Mouse (Mus musculus) embryonic fibroblast, embryonic 13.5 days (primary cell): ENCODE data around the gene Ptgs1. TPM values are rescaled to one million over a fixed set of nuclear protein-coding genes. Genes with fewer than 3 reads are reported as not detected.

Experiments used
- H3K27ac ChIP-seq: 2 replicates; pipeline ENCODE4 v1.5.1; 2012; ENCODE audit warnings: low read length, control low read depth, inconsistent platforms; ENCODE audit not compliant: insufficient read depth
- H3K4me1 ChIP-seq: 2 replicates; pipeline ENCODE4 v1.6.1; 2011; ENCODE audit warnings: low read length; ENCODE audit not compliant: control insufficient read depth, insufficient read depth
- H3K4me3 ChIP-seq: 2 replicates; pipeline ENCODE4 v1.5.1; 2011; ENCODE audit warnings: mild to moderate bottlenecking, control low read depth, low read length; ENCODE audit not compliant: insufficient read depth
- CTCF ChIP-seq: IDR thresholded peaks from 2 replicates; pipeline ENCODE4 v1.5.1; 2011; ENCODE audit warnings: mild to moderate bottlenecking, control low read depth, low read length, moderate library complexity, borderline replicate concordance; ENCODE audit not compliant: insufficient read depth
- POLR2A ChIP-seq: IDR thresholded peaks from 2 replicates; pipeline ENCODE4 v1.6.1; 2011; ENCODE audit warnings: low read depth, mild to moderate bottlenecking, control low read depth, low read length, moderate library complexity
- polyA plus RNA-seq: library from polyadenylated mRNA; stranded (reverse); fragments of >200 nt; gene quantifications from 2 replicates; pipeline ENCODE4 v1.2.4, GENCODE M21; 2011; ENCODE audit warnings: low read depth; ENCODE audit not compliant: missing spikeins, insufficient read length

Ptgs1 gene
- polyA plus RNA-seq, 1 experiment, result 22.5 TPM

DNA sequence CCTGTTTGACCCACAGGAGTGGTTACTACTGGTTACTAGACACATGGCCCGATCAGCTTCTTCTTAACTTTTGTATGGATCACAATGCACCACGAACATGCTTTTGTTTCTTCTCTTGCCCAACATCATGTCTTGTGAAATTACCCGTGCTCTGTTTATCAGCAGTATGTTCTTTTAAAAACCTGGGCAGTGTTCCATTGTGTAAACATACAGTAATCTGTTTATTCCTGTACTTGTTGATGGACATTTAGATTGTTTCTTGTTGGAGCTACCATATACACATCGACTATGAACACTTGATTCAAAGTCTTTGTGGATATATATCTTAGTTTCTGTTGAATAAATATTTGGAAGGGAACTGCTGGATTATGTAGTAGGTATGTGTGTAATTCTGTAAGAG is 31.8 kb downstream of the Ptgs1 start:
- Histone ChIP-seq H3K27ac (no peak overlapping the region), H3K4me1 (peaks cover 12% of the 10 kb centered on the region), H3K4me3 (no peak overlapping the region)
- no peak for TF ChIP-seq POLR2A
- no peak for TF ChIP-seq CTCF

DNA sequence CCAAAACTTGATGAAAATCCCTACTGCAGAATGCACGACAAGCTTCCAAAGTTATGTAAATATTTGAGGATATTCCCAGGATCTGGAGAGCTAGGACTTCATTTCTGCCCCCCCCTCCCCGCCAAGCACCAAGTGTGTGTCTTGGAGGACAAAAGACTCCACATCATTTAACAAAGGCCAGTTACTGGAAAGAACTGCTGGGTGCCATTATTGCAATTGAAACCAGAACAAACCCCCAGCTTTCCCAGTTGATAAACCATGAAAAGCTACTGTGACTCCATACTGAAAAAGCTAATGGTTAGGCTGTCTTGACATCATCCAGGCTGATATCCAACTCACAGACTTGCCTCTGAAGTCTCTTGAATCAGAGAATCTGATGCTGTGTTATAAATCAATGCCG is 39.2 kb downstream of the Ptgs1 start:
- no peak for TF ChIP-seq CTCF
- no peak for TF ChIP-seq POLR2A
- no peaks in the 10 kb centered on the region; the same call in 1 of the 2 replicates for H3K4me1 ChIP-seq

DNA sequence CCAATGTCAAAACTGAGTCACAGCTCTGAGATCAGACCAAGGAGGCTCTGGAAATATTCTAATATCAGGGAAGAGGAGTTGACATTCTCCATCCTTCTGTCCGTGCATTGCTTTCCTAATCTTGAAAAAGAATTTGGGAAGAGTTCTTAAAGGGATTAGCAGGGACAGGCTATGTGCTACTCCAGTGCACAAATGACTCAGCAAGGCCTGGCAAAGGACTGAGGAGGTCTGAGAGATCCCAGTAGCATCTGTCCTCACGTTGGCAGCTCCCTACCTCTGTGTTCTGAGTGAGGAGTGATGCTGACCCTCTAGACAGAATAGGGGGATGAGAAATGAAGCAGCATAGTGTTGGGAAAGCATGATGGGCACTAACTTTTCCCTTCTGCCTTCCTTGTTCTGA is 40.0 kb downstream of the Ptgs1 start:
- H3K4me3 ChIP-seq, result no peak overlapping the region
- no peak overlapping the region for H3K27ac ChIP-seq
- TF ChIP-seq POLR2A (no peak), CTCF (no peak)
- H3K4me1 ChIP-seq, result no peaks in the 10 kb centered on the region; the same call in 1 of the 2 replicates

More for the DNA sequence above, 39.2 kb downstream of the Ptgs1 start:
- Histone ChIP-seq H3K27ac (no peak overlapping the region), H3K4me3 (no peak overlapping the region)

DNA sequence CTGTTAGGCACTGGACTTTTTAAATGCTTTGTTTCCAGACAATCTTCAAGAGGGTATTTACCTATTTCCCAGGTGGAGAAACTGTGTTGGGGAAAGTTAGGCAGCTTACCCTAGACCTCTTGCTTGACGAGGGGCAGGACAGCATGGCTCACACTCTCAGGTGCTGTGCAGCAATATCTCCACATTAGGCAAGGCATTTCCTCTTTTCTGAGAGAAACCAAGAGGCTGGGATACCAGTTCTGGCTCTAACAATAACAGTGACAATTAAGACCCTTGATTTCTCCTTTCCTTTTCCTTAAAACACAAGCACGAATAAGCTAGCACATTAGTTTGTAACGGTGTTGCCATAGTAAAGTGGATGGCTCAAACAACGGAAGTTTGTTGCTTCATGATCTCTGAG is 40.9 kb downstream of the Ptgs1 start:
- Histone ChIP-seq H3K4me1 (no peaks in the 10 kb centered on the region; the same call in 1 of the 2 replicates), H3K27ac (no peak overlapping the region), H3K4me3 (no peak overlapping the region)
- no peak for TF ChIP-seq POLR2A
- TF ChIP-seq CTCF, result no peak

DNA sequence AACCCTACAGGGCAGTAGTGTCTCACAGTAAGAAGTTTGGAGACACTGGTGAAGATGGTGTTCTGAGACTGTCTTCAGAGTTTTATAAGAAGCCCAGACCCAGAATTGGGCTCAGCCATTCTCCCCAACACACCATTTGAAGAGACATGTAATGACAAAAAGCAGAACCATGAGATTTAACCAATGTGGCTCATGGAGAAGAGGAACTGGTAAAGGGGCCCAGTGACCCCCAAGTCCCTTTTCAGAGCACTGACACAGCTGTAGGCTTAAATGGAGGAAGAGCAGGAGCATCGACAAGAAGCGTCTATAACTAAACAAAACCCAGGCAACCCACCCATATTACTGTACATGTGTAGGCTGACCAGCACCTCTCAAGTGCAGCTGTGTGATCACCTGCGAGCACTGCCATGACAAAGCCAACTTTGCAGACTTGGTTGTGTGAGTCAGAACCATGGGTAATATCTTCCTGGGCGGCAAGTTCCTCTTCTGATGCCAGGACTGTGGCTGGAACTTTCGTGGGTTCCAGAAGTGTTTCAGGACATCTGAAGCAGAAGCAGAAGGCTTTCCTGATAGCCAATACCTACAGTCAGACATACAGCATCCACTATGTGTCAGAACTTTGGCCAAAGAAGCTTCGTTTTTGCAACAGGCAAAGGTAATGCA is 42.2 kb downstream of the Ptgs1 start:
- no peak for TF ChIP-seq CTCF
- no peak for TF ChIP-seq POLR2A

DNA sequence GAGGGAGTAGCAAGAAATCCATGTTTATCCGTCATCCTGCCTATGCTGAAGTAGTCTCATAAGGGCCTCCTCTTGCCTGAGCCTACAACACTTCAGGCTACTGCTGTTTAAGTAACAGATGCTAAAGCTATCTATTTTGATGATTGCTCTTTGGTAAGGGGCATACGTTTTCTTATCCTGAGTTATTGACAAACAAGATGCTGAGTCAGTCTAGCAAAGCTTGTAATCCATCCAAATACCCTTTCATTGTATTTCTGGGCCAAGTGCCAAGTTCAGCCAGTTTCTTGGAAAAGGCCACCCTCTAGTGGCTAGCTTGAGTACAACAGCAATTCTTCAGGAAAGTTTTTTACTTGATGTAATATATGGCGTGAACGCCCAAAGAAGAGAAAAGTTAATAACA is 46.2 kb downstream of the Ptgs1 start:
- H3K4me1 ChIP-seq, result no peaks in the 10 kb centered on the region; the same call in none of the 2 replicates
- H3K27ac ChIP-seq, result no peak overlapping the region; the same call in 1 of the 2 replicates
- H3K4me3 ChIP-seq, result no peak overlapping the region
- TF ChIP-seq CTCF (no peak), POLR2A (no peak)

More for the DNA sequence above, 42.2 kb downstream of the Ptgs1 start:
- Histone ChIP-seq H3K27ac (no peak overlapping the region), H3K4me1 (no peaks in the 10 kb centered on the region; the same call in none of the 2 replicates), H3K4me3 (no peak overlapping the region)

DNA sequence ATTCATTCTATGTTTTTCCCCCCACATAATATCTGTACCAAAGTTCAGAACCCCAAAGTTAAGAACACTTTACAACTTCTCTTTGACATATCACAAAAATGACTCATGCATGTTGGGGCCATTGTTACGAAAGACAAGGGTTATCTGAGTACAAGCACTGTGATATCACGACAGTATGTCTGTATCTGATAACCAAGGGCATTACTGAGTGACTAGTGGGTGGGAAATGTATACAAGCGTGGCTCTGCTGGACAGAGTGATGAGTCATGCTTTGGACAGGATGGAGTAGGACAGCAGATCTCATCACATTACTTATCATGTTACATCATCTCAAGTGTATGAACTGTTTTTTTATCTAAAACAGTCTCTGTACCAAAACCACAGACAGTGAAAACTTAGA is 48.5 kb downstream of the Ptgs1 start:
- TF ChIP-seq CTCF, result no peak
- H3K4me1 ChIP-seq, result no peaks in the 10 kb centered on the region; the same call in none of the 2 replicates
- H3K27ac ChIP-seq, result no peak overlapping the region
- H3K4me3 ChIP-seq, result no peak overlapping the region

DNA sequence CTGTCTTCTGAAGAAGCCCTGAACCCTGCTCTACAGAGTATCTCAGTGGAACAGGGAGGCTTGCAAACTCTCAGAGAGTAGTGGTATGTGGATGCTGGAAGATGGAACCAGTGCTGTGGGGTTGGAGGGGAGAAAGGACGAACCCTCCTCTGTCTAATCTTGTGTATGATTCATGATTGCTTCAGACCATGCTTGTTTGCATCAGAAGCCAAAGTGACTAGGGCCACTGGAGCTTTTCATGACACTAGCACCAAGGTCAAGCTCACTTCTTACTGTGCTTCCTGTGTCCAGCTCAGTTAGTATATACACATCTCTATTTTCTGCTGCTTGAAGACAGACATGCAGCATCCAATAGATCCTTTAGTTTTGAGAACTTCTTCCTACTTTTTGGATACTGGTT is 50.9 kb downstream of the Ptgs1 start:
- no peak overlapping the region for H3K4me3 ChIP-seq
- TF ChIP-seq POLR2A, result no peak
- TF ChIP-seq CTCF, result no peak
- H3K4me1 ChIP-seq, result no peaks in the 10 kb centered on the region; the same call in 1 of the 2 replicates
- H3K27ac ChIP-seq, result no peak overlapping the region

DNA sequence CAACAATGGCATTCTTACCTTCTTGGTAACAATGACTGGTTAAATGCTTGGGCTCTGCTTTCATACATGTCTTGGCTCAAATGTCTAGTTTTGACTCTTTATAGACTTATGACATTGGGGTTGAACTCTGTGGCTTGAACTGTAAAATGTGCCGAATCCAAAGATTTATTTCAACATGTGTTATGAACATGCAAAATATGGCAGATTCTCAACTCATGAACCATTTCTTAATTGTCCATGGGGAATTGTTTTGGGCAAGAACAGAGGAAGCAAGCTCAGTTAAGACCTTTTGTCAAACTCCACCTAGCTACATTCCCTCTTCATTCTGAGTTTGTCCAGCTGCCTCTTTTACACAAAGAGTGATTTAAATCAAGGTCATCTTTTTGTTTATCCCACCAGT is 52.1 kb downstream of the Ptgs1 start:
- TF ChIP-seq POLR2A, result no peak
- no peak for TF ChIP-seq CTCF
- no peak overlapping the region for H3K4me3 ChIP-seq
- no peaks in the 10 kb centered on the region for H3K4me1 ChIP-seq
- H3K27ac ChIP-seq, result no peak overlapping the region

Other genes with a start within 250 kb of the Ptgs1 start
- 99.4 and 100 TPM in 2 replicates for gene Ndufa8, start 181.0 kb upstream of the Ptgs1 start, polyA plus RNA-seq
- gene Morn5, start 181.0 kb upstream of the Ptgs1 start, polyA plus RNA-seq, result not detected in 2 replicates
- 1.3 and 1.8 TPM in 2 replicates for gene Lhx6, start 125.0 kb upstream of the Ptgs1 start, polyA plus RNA-seq
- 28.6 and 34.4 TPM in 2 replicates for gene Mrrf, start 94.0 kb upstream of the Ptgs1 start, polyA plus RNA-seq
- gene Rbm18, start 93.7 kb upstream of the Ptgs1 start, polyA plus RNA-seq, result 54.1 and 60.4 TPM in 2 replicates
- not detected in 2 replicates for gene Olfr338, start 143.1 kb downstream of the Ptgs1 start, polyA plus RNA-seq
- not detected in 2 replicates for gene Olfr339, start 188.5 kb downstream of the Ptgs1 start, polyA plus RNA-seq
- gene Olfr340, start 222.2 kb downstream of the Ptgs1 start, polyA plus RNA-seq, result not detected in 2 replicates